Comparison of ENCODE assay signal across 21 mouse cellular contexts in genomic region chr4:139540784-139541183, GRCm38 (mm10). TPM values are rescaled to one million over a fixed set of nuclear protein-coding genes. Genes with fewer than 3 reads are reported as not detected.
DNase-seq lines count a peak whose midpoint lies in the region; ATAC-seq and TF ChIP-seq lines count a peak whose summit lies in the region.
"Had no signal": no experiment of that assay in that cellular context is flagged by ENCODE, and none has a peak within 500 bp of the region (broad histone marks: within the 10 kb centered on the region; RNA-seq: fewer than 3 reads in every experiment).

No protein-coding gene starts in this region.

- TF ChIP-seq CTCF in kidney, adult 2 months (conservative IDR thresholded peaks at IDR 0.05; ENCODE audit: insufficient read depth, insufficient read length, low read depth, low read length): no peak
- no peak for TF ChIP-seq CTCF in liver, adult 2 months (IDR thresholded peaks at IDR 0.05; ENCODE audit: low read depth, low read length)

- no peak for ATAC-seq in kidney, embryonic 16.5 days (ENCODE audit: low FRiP score, low TSS enrichment)
- ATAC-seq in liver, embryonic 12.5 days: no peak
- ATAC-seq in midbrain, embryonic 11.5 days (ENCODE audit: low FRiP score): no peak
- no peak for ATAC-seq in midbrain, embryonic 16.5 days
- ATAC-seq: activated CD4-positive, CD25-positive, alpha-beta regulatory T cell, adult 4 months; CD4-positive, CD25-positive, alpha-beta regulatory T cell, adult 4 months; Patski had no signal

- no peaks in the 10 kb centered on the region for H3K79me2 ChIP-seq in liver, adult 2 months (ENCODE audit: control insufficient read depth, insufficient read depth, low read length)

- H3K27ac ChIP-seq in kidney, adult 2 months (ENCODE audit: insufficient read depth, low read depth, low read length): no peak overlapping the region
- H3K27ac ChIP-seq in kidney, embryonic 16.5 days (ENCODE audit: low read length): no peak overlapping the region
- peak overlapping the region; percentile 61 for H3K27ac ChIP-seq in liver, adult 2 months (replicated peaks; ENCODE audit: insufficient read depth, low read depth, low read length)
- H3K27ac ChIP-seq in liver, embryonic 12.5 days: no peak overlapping the region
- H3K27ac ChIP-seq in midbrain, embryonic 11.5 days (ENCODE audit: low read depth, low read length): no peak overlapping the region
- no peak overlapping the region for H3K27ac ChIP-seq in midbrain, embryonic 16.5 days (ENCODE audit: low read length)

- TF ChIP-seq POLR2A in kidney, adult 2 months (IDR thresholded peaks at IDR 0.05; ENCODE audit: low read depth, low read length): no peak
- TF ChIP-seq POLR2A in liver, adult 2 months (IDR thresholded peaks at IDR 0.05; ENCODE audit: extremely low read depth, insufficient read depth, low read length): no peak

- H3K27me3 ChIP-seq in kidney, adult 2 months (replicated peaks; ENCODE audit: control insufficient read depth, insufficient read depth, low read length): no peaks in the 10 kb centered on the region
- H3K27me3 ChIP-seq in kidney, embryonic 16.5 days (ENCODE audit: insufficient read depth, low read length): no peaks in the 10 kb centered on the region
- no peaks in the 10 kb centered on the region for H3K27me3 ChIP-seq in liver, adult 2 months (ENCODE audit: control insufficient read depth, insufficient read depth, low read length)
- H3K27me3 ChIP-seq in liver, embryonic 12.5 days (replicated peaks): no peaks in the 10 kb centered on the region; the same call in 1 of the 2 replicates
- H3K27me3 ChIP-seq in midbrain, embryonic 11.5 days (ENCODE audit: control insufficient read depth, insufficient read depth, low read length): no peaks in the 10 kb centered on the region
- no peaks in the 10 kb centered on the region for H3K27me3 ChIP-seq in midbrain, embryonic 16.5 days (ENCODE audit: control insufficient read depth, insufficient read depth, low read depth, low read length)
- H3K27me3 ChIP-seq: Patski had no signal

- H3K36me3 ChIP-seq in kidney, adult 2 months (ENCODE audit: control insufficient read depth, insufficient read depth, low read length): no peaks in the 10 kb centered on the region
- no peaks in the 10 kb centered on the region for H3K36me3 ChIP-seq in kidney, embryonic 16.5 days (ENCODE audit: insufficient read depth, low read length)
- H3K36me3 ChIP-seq in liver, adult 2 months (ENCODE audit: control insufficient read depth, insufficient read depth, low read length): no peaks in the 10 kb centered on the region
- H3K36me3 ChIP-seq in liver, embryonic 12.5 days: no peaks in the 10 kb centered on the region
- H3K36me3 ChIP-seq in midbrain, embryonic 11.5 days (ENCODE audit: control insufficient read depth, insufficient read depth, low read length): no peaks in the 10 kb centered on the region
- H3K36me3 ChIP-seq in midbrain, embryonic 16.5 days (ENCODE audit: control insufficient read depth, insufficient read depth, low read length): no peaks in the 10 kb centered on the region
- H3K36me3 ChIP-seq: G1E had no signal

- 78% methylated on average over 7 of the region's 7 CpGs for WGBS in kidney, adult 2 months
- WGBS in kidney, embryonic 16.5 days: 90% methylated on average over 7 of the region's 7 CpGs
- WGBS in liver, adult 2 months: 16% methylated on average over 7 of the region's 7 CpGs
- WGBS in liver, embryonic 12.5 days (ENCODE audit: insufficient replicate concordance): 74% methylated on average over 7 of the region's 7 CpGs
- 92% methylated on average over 7 of the region's 7 CpGs for WGBS in midbrain, embryonic 11.5 days
- 92% methylated on average over 7 of the region's 7 CpGs for WGBS in midbrain, embryonic 16.5 days

- no peaks in the 10 kb centered on the region for H3K9me3 ChIP-seq in kidney, embryonic 16.5 days (ENCODE audit: low read length)
- no peaks in the 10 kb centered on the region for H3K9me3 ChIP-seq in liver, embryonic 12.5 days (replicated peaks)
- no peaks in the 10 kb centered on the region for H3K9me3 ChIP-seq in midbrain, embryonic 11.5 days (ENCODE audit: control insufficient read depth, low read length)
- H3K9me3 ChIP-seq in midbrain, embryonic 16.5 days (replicated peaks; ENCODE audit: control insufficient read depth, low read length, poor library complexity, severe bottlenecking): no peaks in the 10 kb centered on the region
- H3K9me3 ChIP-seq: G1E had no signal

- DNase-seq in kidney, adult 2 months: peak; percentile 21
- no peak for DNase-seq in kidney, adult 18-20 months
- peak; percentile 16 for DNase-seq in kidney, adult 9 months
- peak; percentile 100 for DNase-seq in liver, adult 2 months (ENCODE audit: extremely low read depth, low read depth, low spot score)
- DNase-seq in midbrain, embryonic 11.5 days (ENCODE audit: low spot score, missing footprints): peak; percentile 31
- DNase-seq: adrenal gland, adult 2 months; adrenal gland, adult 8-10 months; adrenal gland, postnatal 10 days; adrenal gland, postnatal 14 days; adrenal gland, postnatal 25 days; adrenal gland, postnatal 36 days; B cell, adult 2 months; cerebellum, adult 11 months; cerebellum, adult 11-12 months had no signal

- H3K9ac ChIP-seq in kidney, embryonic 16.5 days (replicated peaks; ENCODE audit: low read length): no peak overlapping the region
- no peak overlapping the region for H3K9ac ChIP-seq in liver, adult 2 months (ENCODE audit: low read depth, low read length)
- H3K9ac ChIP-seq in liver, embryonic 12.5 days: no peak overlapping the region
- H3K9ac ChIP-seq in midbrain, embryonic 11.5 days (ENCODE audit: low read length): no peak overlapping the region
- no peak overlapping the region for H3K9ac ChIP-seq in midbrain, embryonic 16.5 days (ENCODE audit: low read depth, low read length)

- H3K4me2 ChIP-seq in kidney, embryonic 16.5 days (replicated peaks; ENCODE audit: low read depth, low read length): no peak overlapping the region
- H3K4me2 ChIP-seq in liver, embryonic 12.5 days: no peak overlapping the region
- H3K4me2 ChIP-seq in midbrain, embryonic 11.5 days: no peak overlapping the region
- H3K4me2 ChIP-seq in midbrain, embryonic 16.5 days (ENCODE audit: low read length): no peak overlapping the region

- no peak overlapping the region for H3K4me3 ChIP-seq in kidney, adult 2 months (ENCODE audit: insufficient read depth, low read depth, low read length)
- H3K4me3 ChIP-seq in kidney, embryonic 16.5 days (ENCODE audit: low read length): no peak overlapping the region
- no peak overlapping the region for H3K4me3 ChIP-seq in liver, adult 2 months (ENCODE audit: insufficient read depth, low read depth, low read length)
- H3K4me3 ChIP-seq in liver, embryonic 12.5 days: no peak overlapping the region
- H3K4me3 ChIP-seq in midbrain, embryonic 11.5 days (ENCODE audit: low read depth, low read length): no peak overlapping the region
- H3K4me3 ChIP-seq in midbrain, embryonic 16.5 days (ENCODE audit: low read depth, low read length): no peak overlapping the region

- H3K4me1 ChIP-seq in kidney, adult 2 months (ENCODE audit: control insufficient read depth, insufficient read depth, low read length): no peaks in the 10 kb centered on the region
- no peaks in the 10 kb centered on the region; the same call in 1 of the 2 replicates for H3K4me1 ChIP-seq in kidney, embryonic 16.5 days (ENCODE audit: insufficient read depth, low read length)
- peaks cover 24% of the 10 kb centered on the region for H3K4me1 ChIP-seq in liver, adult 2 months (ENCODE audit: control insufficient read depth, insufficient read depth, low read length)
- H3K4me1 ChIP-seq in liver, embryonic 12.5 days: no peaks in the 10 kb centered on the region
- H3K4me1 ChIP-seq in midbrain, embryonic 11.5 days (ENCODE audit: control insufficient read depth, insufficient read depth, low read length): peaks cover 3% of the 10 kb centered on the region
- no peaks in the 10 kb centered on the region for H3K4me1 ChIP-seq in midbrain, embryonic 16.5 days (ENCODE audit: control insufficient read depth, insufficient read depth, low read length)

RNA-seq across cellular contexts. Expression of gene Iffo2, which starts 10.4 kb away (rescaled TPM):
- 3.4 and 3.6 TPM in 2 replicates for polyA plus RNA-seq in kidney, adult 2 months (2012; rRNA removed)
- polyA plus RNA-seq in kidney, embryonic 16.5 days (2015; fragmentation: Nextera tagmentation; extraction: Ambion mirVana): 3.2 and 3.7 TPM in 2 replicates
- 4.3 and 5.4 TPM in 2 replicates for total RNA-seq in liver, adult 2 months (2014; rRNA removed)
- polyA plus RNA-seq in liver, adult 2 months (2012; rRNA removed): 5.3 and 7.0 TPM in 2 replicates
- polyA plus RNA-seq in liver, embryonic 12.5 days (2016; fragmentation: Nextera tagmentation; extraction: Ambion mirVana): 1.8 and 2.3 TPM in 2 replicates
- 1.8 and 3.3 TPM in 2 replicates for polyA plus RNA-seq in midbrain, embryonic 11.5 days (2014; fragmentation: Nextera tagmentation; extraction: Ambion mirVana)
- 3.5 and 3.8 TPM in 2 replicates for polyA plus RNA-seq in midbrain, embryonic 16.5 days (2015; fragmentation: Nextera tagmentation; extraction: Ambion mirVana)
